Mouse (Mus musculus) liver, embryonic 14.5 days (tissue): ENCODE results near the gene Sulf2.

Source experiments
- CTCF ChIP-seq: IDR thresholded peaks from 2 replicates; pipeline ENCODE4 v1.5.1; 2016; ENCODE audit warnings: antibody characterized with exemption, low read depth, control low read depth
- EP300 ChIP-seq: IDR thresholded peaks from 2 replicates; pipeline ENCODE4 v1.6.1; 2016; ENCODE audit warnings: antibody characterized with exemption, low read depth

- TF ChIP-seq CTCF (peak; percentile 12; the same call in 1 of the 2 replicates), EP300 (no peak)
Measured at GRCm38 (mm10) chr2:166193509-166193908, 38.0 kb upstream of the Sulf2 start.
